Mouse (Mus musculus) CH12.LX (cell line): ENCODE results near the gene Fkbp9. TPM values are rescaled to one million over a fixed set of nuclear protein-coding genes. Genes with fewer than 3 reads are reported as not detected.

Source experiments
- DNase-seq: peaks from one replicate; pipeline ENCODE4 v3.0.0-alpha.2; 2013; ENCODE audit errors: extremely low read depth
- H3K27ac ChIP-seq: 2 replicates; pipeline ENCODE4 v1.5.1; 2012; ENCODE audit warnings: low read depth, mild to moderate bottlenecking, control low read depth, moderate library complexity; ENCODE audit not compliant: insufficient read depth
- H3K27me3 ChIP-seq: replicated peaks from 2 replicates; pipeline ENCODE3; 2012; ENCODE audit warnings: inconsistent platforms
- H3K36me3 ChIP-seq, 2 experiments: replicated peaks in 1 of 2; 2 replicates each; pipeline versions ENCODE3 to v1.6.1; 2012; ENCODE audit warnings: inconsistent platforms in 1 of 2, low read length in 1 of 2, mild to moderate bottlenecking in 1 of 2, mixed read lengths in 1 of 2, moderate library complexity in 1 of 2; ENCODE audit not compliant: control insufficient read depth in 1 of 2, insufficient read depth in 1 of 2
- H3K4me1 ChIP-seq, 2 experiments: 2 replicates each; pipeline ENCODE4 v1.6.1; 2012; ENCODE audit warnings: inconsistent platforms in 1 of 2, moderate library complexity in 1 of 2; ENCODE audit not compliant: insufficient read depth in 2 of 2, control insufficient read depth in 1 of 2
- H3K4me2 ChIP-seq: 2 replicates; pipeline ENCODE4 v1.6.1; 2012; ENCODE audit warnings: low read depth, mild to moderate bottlenecking, control low read depth; ENCODE audit not compliant: poor library complexity, insufficient read depth, severe bottlenecking
- H3K4me3 ChIP-seq, 3 experiments: fragments of 150-350 bp in 1 of 3; sonication (generic) in 1 of 3; replicated peaks in 1 of 3; 2 replicates each; pipeline versions ENCODE3 to v1.5.1; 2011 to 2012; ENCODE audit warnings: low read depth in 2 of 3, low read length in 2 of 3, mild to moderate bottlenecking in 2 of 3, moderate library complexity in 2 of 3, control low read depth in 1 of 3, improper control_type of control experiment in 1 of 3, inconsistent platforms in 1 of 3, mixed read lengths in 1 of 3; ENCODE audit not compliant: poor library complexity in 1 of 3
- H3K79me2 ChIP-seq: replicated peaks from 2 replicates; pipeline ENCODE4 v1.6.1; 2012; ENCODE audit warnings: mild to moderate bottlenecking, moderate library complexity; ENCODE audit not compliant: control insufficient read depth, poor library complexity, insufficient read depth, severe bottlenecking; ENCODE audit errors: extremely low read depth
- H3K9ac ChIP-seq: 2 replicates; pipeline ENCODE4 v1.6.1; 2012; ENCODE audit warnings: low read depth, mild to moderate bottlenecking, control low read depth, moderate library complexity; ENCODE audit not compliant: insufficient read depth
- H3K9me3 ChIP-seq: replicated peaks from 2 replicates; pipeline ENCODE3; 2012; ENCODE audit warnings: low read length, inconsistent platforms, mixed read lengths
- BHLHE40 ChIP-seq: IDR thresholded peaks from 2 replicates; pipeline ENCODE4 v1.6.1; 2011; ENCODE audit warnings: mild to moderate bottlenecking, low read depth, low read length, improper control_type of control experiment
- CHD1 ChIP-seq: IDR thresholded peaks from 2 replicates; pipeline ENCODE4 v1.6.1; 2012; ENCODE audit warnings: low read depth, low read length, improper control_type of control experiment, inconsistent platforms
- CHD2 ChIP-seq: IDR thresholded peaks from 2 replicates; pipeline ENCODE4 v1.6.1; 2011; ENCODE audit warnings: low read length, improper control_type of control experiment
- E2F4 ChIP-seq: IDR thresholded peaks from 2 replicates; pipeline ENCODE4 v1.6.1; 2011; ENCODE audit warnings: low read depth, low read length, improper control_type of control experiment; ENCODE audit not compliant: insufficient replicate concordance
- EP300 ChIP-seq: IDR thresholded peaks from 2 replicates; pipeline ENCODE4 v1.6.1; 2011; ENCODE audit warnings: low read length, improper control_type of control experiment
- ETS1 ChIP-seq: conservative IDR thresholded peaks from 2 replicates; pipeline ENCODE4 v1.6.1; 2012; ENCODE audit warnings: low read depth, mild to moderate bottlenecking, inconsistent platforms, low read length, improper control_type of control experiment, moderate library complexity
- HCFC1 ChIP-seq: IDR thresholded peaks from 2 replicates; pipeline ENCODE4 v1.6.1; 2012; ENCODE audit warnings: low read depth, mild to moderate bottlenecking, inconsistent platforms, low read length, improper control_type of control experiment
- IRF4 ChIP-seq: IDR thresholded peaks from 2 replicates; pipeline ENCODE4 v1.6.1; 2014; ENCODE audit warnings: low read depth, mild to moderate bottlenecking, inconsistent platforms, low read length, improper control_type of control experiment
- KAT2A ChIP-seq: IDR thresholded peaks from 2 replicates; pipeline ENCODE4 v1.6.1; 2012; ENCODE audit warnings: low read length, improper control_type of control experiment, inconsistent platforms; ENCODE audit not compliant: insufficient replicate concordance
- MAFK ChIP-seq: IDR thresholded peaks from 2 replicates; pipeline ENCODE4 v1.6.1; 2011; ENCODE audit warnings: low read length, improper control_type of control experiment; ENCODE audit not compliant: insufficient replicate concordance
- MAX ChIP-seq: IDR thresholded peaks from 2 replicates; pipeline ENCODE4 v1.6.1; 2011; ENCODE audit warnings: low read length, improper control_type of control experiment
- MAZ ChIP-seq: IDR thresholded peaks from 2 replicates; pipeline ENCODE4 v1.6.1; 2012; ENCODE audit warnings: low read depth, mild to moderate bottlenecking, inconsistent platforms, low read length, improper control_type of control experiment, moderate library complexity
- NELFE ChIP-seq: IDR thresholded peaks from 2 replicates; pipeline ENCODE4 v1.6.1; 2011; ENCODE audit warnings: low read depth, low read length, improper control_type of control experiment
- NRF1 ChIP-seq: IDR thresholded peaks from 2 replicates; pipeline ENCODE4 v1.6.1; 2014; ENCODE audit warnings: low read depth, mild to moderate bottlenecking, inconsistent platforms, low read length, improper control_type of control experiment, moderate library complexity
- PAX5 ChIP-seq: IDR thresholded peaks from 2 replicates; pipeline ENCODE4 v1.6.1; 2012; ENCODE audit warnings: low read length, inconsistent platforms, mixed read lengths
- POLR2A ChIP-seq: IDR thresholded peaks from 2 replicates; pipeline ENCODE4 v1.6.1; 2011; ENCODE audit warnings: low read depth, mild to moderate bottlenecking, improper control_type of control experiment, low read length
- POLR2AphosphoS2 ChIP-seq: IDR thresholded peaks from 2 replicates; pipeline ENCODE4 v1.6.1; 2011; ENCODE audit warnings: low read depth, low read length, improper control_type of control experiment
- RAD21 ChIP-seq: IDR thresholded peaks from 2 replicates; pipeline ENCODE4 v1.6.1; 2011; ENCODE audit warnings: low read depth, mild to moderate bottlenecking, low read length, improper control_type of control experiment, moderate library complexity
- RCOR1 ChIP-seq: conservative IDR thresholded peaks from 2 replicates; pipeline ENCODE4 v1.6.1; 2012; ENCODE audit warnings: low read depth, mild to moderate bottlenecking, inconsistent platforms, low read length, improper control_type of control experiment
- SIN3A ChIP-seq: IDR thresholded peaks from 2 replicates; pipeline ENCODE4 v1.6.1; 2012; ENCODE audit warnings: low read length, improper control_type of control experiment, inconsistent platforms
- TBP ChIP-seq: conservative IDR thresholded peaks from 2 replicates; pipeline ENCODE4 v1.6.1; 2011; ENCODE audit warnings: low read depth, low read length, improper control_type of control experiment
- UBTF ChIP-seq: IDR thresholded peaks from 2 replicates; pipeline ENCODE4 v1.6.1; 2012; ENCODE audit warnings: low read depth, mild to moderate bottlenecking, inconsistent platforms, low read length, improper control_type of control experiment, moderate library complexity
- USF2 ChIP-seq: conservative IDR thresholded peaks from 2 replicates; pipeline ENCODE4 v1.6.1; 2011; ENCODE audit warnings: low read depth, low read length, improper control_type of control experiment
- ZC3H11A ChIP-seq: IDR thresholded peaks from 2 replicates; pipeline ENCODE4 v1.6.1; 2012; ENCODE audit warnings: low read depth, mild to moderate bottlenecking, inconsistent platforms, low read length, improper control_type of control experiment
- ZKSCAN1 ChIP-seq: IDR thresholded peaks from 2 replicates; pipeline ENCODE4 v1.6.1; 2012; ENCODE audit warnings: low read depth, inconsistent platforms, low read length, improper control_type of control experiment, borderline replicate concordance
- ZNF384 ChIP-seq: IDR thresholded peaks from 2 replicates; pipeline ENCODE4 v1.6.1; 2012; ENCODE audit warnings: low read depth, low read length, improper control_type of control experiment, inconsistent platforms
- dilution Hi-C: fragments of 300-500 bp; cut with MboI; formaldehyde crosslinking; loops from 2 replicates; pipeline ENCODE4 v1.14.3; 2020; ENCODE audit warnings: low sequenced_read_pairs; ENCODE audit not compliant: extremely low pct_unique_long_range_greater_than_20kb, extremely low pct_ligation_motif_present
- in situ Hi-C: fragments of 300-500 bp; cut with MboI; formaldehyde crosslinking; loops from 3 replicates; pipeline ENCODE4 v1.14.3; 2019; ENCODE audit warnings: low sequenced_read_pairs, low pct_ligation_motif_present, low pct_unique_long_range_greater_than_20kb, mixed read lengths
- polyA plus RNA-seq: library from polyadenylated mRNA; unstranded; fragments of >175 nt; gene quantifications from 2 replicates; pipeline ENCODE4 v1.2.1, GENCODE M21; 2012; ENCODE audit warnings: low read depth; ENCODE audit not compliant: insufficient read length
- total RNA-seq, 2 experiments: library from RNA; depleted of rRNA; stranded (reverse); fragments of 300-350 nt in 1 of 2; fragments of >200 nt in 1 of 2; gene quantifications; 2 replicates each; pipeline ENCODE4 v1.2.3; 2012 to 2014

Gene Fkbp9
- total and polyA plus RNA-seq, 3 experiments: 0.07 to 1.7 TPM; not detected in 1

- peaks cover 0 to 3% of the 10 kb centered on the region in 2 experiments for H3K36me3 ChIP-seq
- H3K27me3 ChIP-seq: no peaks in the 10 kb centered on the region
- H3K4me3 ChIP-seq: no peak overlapping the region
- H3K9ac ChIP-seq: no peak overlapping the region
- TF ChIP-seq TBP (no peak), POLR2AphosphoS2 (no peak), ETS1 (no peak), IRF4 (no peak), SIN3A (no peak), MAFK (no peak), ZKSCAN1 (no peak), RCOR1 (no peak), E2F4 (no peak), KAT2A (no peak), MAX (no peak), PAX5 (no peak), POLR2A (no peak), BHLHE40 (no peak), RAD21 (no peak), CHD2 (no peak)
- no peak overlapping the region for H3K27ac ChIP-seq
- in situ Hi-C loops: loop anchor here (10.0 kb wide), 1 partner anchor 99 kb away; no protein-coding TSS in a partner anchor
- H3K4me2 ChIP-seq: no peak overlapping the region
- DNase-seq: no peak
- peaks cover 0 to 21% of the 10 kb centered on the region in 2 experiments; a peak in 2 of 4 replicates for H3K4me1 ChIP-seq
- H3K9me3 ChIP-seq: no peaks in the 10 kb centered on the region
- dilution Hi-C loops: no loop called here
- H3K79me2 ChIP-seq: peaks cover 11% of the 10 kb centered on the region; the same call in 1 of the 2 replicates
Observed at GRCm38 (mm10) chr6:56903831-56904230, 72.0 kb downstream of the Fkbp9 start.

DNA sequence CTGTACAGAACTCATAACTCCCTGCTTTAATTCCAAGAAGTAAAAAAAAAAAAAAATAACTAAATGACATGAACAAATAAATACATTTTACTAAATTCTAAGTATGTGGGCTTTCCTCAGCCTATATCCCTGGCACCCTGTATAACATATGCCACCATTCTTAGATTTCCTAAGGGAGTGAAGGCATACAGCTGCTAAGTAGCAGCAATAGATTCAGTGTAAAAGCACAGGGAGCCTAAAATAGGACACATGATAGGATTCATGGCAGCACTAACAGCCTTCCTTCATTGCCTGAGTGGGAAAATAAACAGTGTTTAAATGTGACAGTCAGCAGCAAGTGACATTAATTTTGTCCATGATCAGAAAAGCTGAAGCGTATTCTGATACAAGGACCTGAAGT lies 72.5 kb downstream of the Fkbp9 start:
- peaks cover 9% of the 10 kb centered on the region; the same call in 1 of the 2 replicates for H3K79me2 ChIP-seq
- no peaks in the 10 kb centered on the region for H3K9me3 ChIP-seq
- no peak for TF ChIP-seq ZC3H11A
- no peak for TF ChIP-seq NRF1
- no peak for TF ChIP-seq HCFC1
- TF ChIP-seq UBTF: no peak
- no peak for TF ChIP-seq MAZ
- no peak for TF ChIP-seq KAT2A
- TF ChIP-seq RCOR1: no peak
- TF ChIP-seq ZNF384: no peak
- no peak for TF ChIP-seq CHD1
- TF ChIP-seq NELFE: no peak
- TF ChIP-seq USF2: no peak
- TF ChIP-seq EP300: no peak
- TF ChIP-seq BHLHE40: no peak
- DNase-seq: no peak
- in situ Hi-C loops: loop anchor here (10.0 kb wide), 1 partner anchor 100 kb away; no protein-coding TSS in a partner anchor
- peaks cover 0 to 19% of the 10 kb centered on the region in 2 experiments; a peak in 2 of 4 replicates for H3K4me1 ChIP-seq
- H3K9ac ChIP-seq: no peak overlapping the region
- dilution Hi-C loops: no loop called here
- H3K27me3 ChIP-seq: no peaks in the 10 kb centered on the region
- no peak overlapping the region for H3K4me3 ChIP-seq
- no peak overlapping the region for H3K27ac ChIP-seq
- peaks cover 0 to 3% of the 10 kb centered on the region in 2 experiments for H3K36me3 ChIP-seq
- H3K4me2 ChIP-seq: no peak overlapping the region
